Mouse (Mus musculus) embryonic facial prominence, embryonic 15.5 days (tissue): ENCODE measurements around the gene Gpr3. TPM values are rescaled to one million over a fixed set of nuclear protein-coding genes. Genes with fewer than 3 reads are reported as not detected.
A peak's percentile ranks its signal among the peaks of the same experiment; 100 is the strongest.

Experiments used
- ATAC-seq: fragments of 200-750 bp; cut with Nextera tagmentation; 2 replicates; pipeline ENCODE4 v1.8.0; 2017; ENCODE audit warnings: low read depth, moderate TSS enrichment; ENCODE audit not compliant: insufficient number of reproducible peaks, low FRiP score, low TSS enrichment
- H3K27ac ChIP-seq: fragments of 300-500 bp; sonication (generic); replicated peaks from 2 replicates; pipeline ENCODE4 v1.5.1; 2015; ENCODE audit warnings: mild to moderate bottlenecking, inconsistent platforms
- H3K27me3 ChIP-seq: fragments of 300-500 bp; sonication (generic); 2 replicates; pipeline ENCODE4 v1.6.1; 2015; ENCODE audit warnings: inconsistent platforms
- H3K36me3 ChIP-seq: fragments of 300-500 bp; sonication (generic); 2 replicates; pipeline ENCODE4 v1.6.1; 2015; ENCODE audit warnings: mild to moderate bottlenecking, inconsistent platforms
- H3K4me1 ChIP-seq: fragments of 300-500 bp; sonication (generic); 2 replicates; pipeline ENCODE4 v1.6.1; 2015; ENCODE audit warnings: inconsistent platforms
- H3K4me2 ChIP-seq: fragments of 300-500 bp; sonication (generic); replicated peaks from 2 replicates; pipeline ENCODE4 v1.6.1; 2015; ENCODE audit warnings: mild to moderate bottlenecking, inconsistent platforms
- H3K4me3 ChIP-seq: fragments of 300-500 bp; sonication (generic); replicated peaks from 2 replicates; pipeline ENCODE4 v1.5.1; 2015; ENCODE audit warnings: mild to moderate bottlenecking, inconsistent platforms
- H3K9ac ChIP-seq: fragments of 300-500 bp; sonication (generic); 2 replicates; pipeline ENCODE4 v1.6.1; 2015; ENCODE audit warnings: inconsistent platforms
- H3K9me3 ChIP-seq: fragments of 300-500 bp; sonication (generic); replicated peaks from 2 replicates; pipeline ENCODE4 v1.6.1; 2016; ENCODE audit warnings: inconsistent platforms
- WGBS: fragments of 180-500 bp; shearing (Covaris S2); methylation state at CpG from one replicate; pipeline ENCODE4 v1.1.7; 2015; 5-methylcytosine and 5-hydroxymethylcytosine counted together
- polyA plus RNA-seq: library from polyadenylated mRNA; unstranded; fragments of >200 nt; fragmentation: Nextera tagmentation; extraction: Ambion mirVana; gene quantifications from 2 replicates; pipeline ENCODE4 v1.2.1, GENCODE M21; 2015

Gene Gpr3
- polyA plus RNA-seq, 1 experiment from 2014 or later = 0.24 TPM

- Histone ChIP-seq H3K4me3 (no peak overlapping the region), H3K4me1 (peaks cover 29% of the 10 kb centered on the region), H3K4me2 (no peak overlapping the region), H3K36me3 (peaks cover 56% of the 10 kb centered on the region), H3K9ac (no peak overlapping the region), H3K9me3 (no peaks in the 10 kb centered on the region), H3K27ac (peak overlapping the region; percentile 85), H3K27me3 (no peaks in the 10 kb centered on the region)
- no peak for ATAC-seq
- WGBS = 46% methylated on average over 14 of the region's 14 CpGs
Observed at GRCm38 (mm10) chr4:133184031-133184897, 28.1 kb downstream of the Gpr3 start.

- Histone ChIP-seq H3K4me3 (no peak overlapping the region), H3K4me2 (no peak overlapping the region), H3K4me1 (peaks cover 33% of the 10 kb centered on the region), H3K9ac (no peak overlapping the region), H3K27ac (no peak overlapping the region), H3K9me3 (no peaks in the 10 kb centered on the region), H3K36me3 (peaks cover 56% of the 10 kb centered on the region), H3K27me3 (no peaks in the 10 kb centered on the region)
- no peak for ATAC-seq
- 89% methylated on average over 8 of the region's 8 CpGs for WGBS
Observed at GRCm38 (mm10) chr4:133182439-133183033, 29.8 kb downstream of the Gpr3 start.

GRCm38 (mm10) chr4:133179258-133179657, 33.1 kb downstream of the Gpr3 start:
- H3K36me3 ChIP-seq = peaks cover 50% of the 10 kb centered on the region
- H3K4me1 ChIP-seq = peaks cover 35% of the 10 kb centered on the region
- no peak for ATAC-seq
- H3K27ac ChIP-seq = no peak overlapping the region
- WGBS = 96% methylated on average over 7 of the region's 7 CpGs
- H3K4me3 ChIP-seq = no peak overlapping the region
- no peaks in the 10 kb centered on the region for H3K27me3 ChIP-seq
- H3K9ac ChIP-seq = no peak overlapping the region
- H3K9me3 ChIP-seq = no peaks in the 10 kb centered on the region
- H3K4me2 ChIP-seq = no peak overlapping the region

- Histone ChIP-seq H3K4me1 (peaks cover 25% of the 10 kb centered on the region), H3K4me3 (no peak overlapping the region), H3K9me3 (no peaks in the 10 kb centered on the region), H3K36me3 (peaks cover 50% of the 10 kb centered on the region), H3K9ac (no peak overlapping the region), H3K27ac (no peak overlapping the region), H3K27me3 (no peaks in the 10 kb centered on the region), H3K4me2 (no peak overlapping the region)
- WGBS = 76% methylated on average over 5 of the region's 5 CpGs
- no peak for ATAC-seq
Observed at GRCm38 (mm10) chr4:133178305-133178704, 34.0 kb downstream of the Gpr3 start.

GRCm38 (mm10) chr4:133176761-133177403, 35.5 kb downstream of the Gpr3 start:
- H3K9ac ChIP-seq = no peak overlapping the region
- H3K27ac ChIP-seq = peak overlapping the region; percentile 31; the same call in 1 of the 2 replicates
- 69% methylated on average over 18 of the region's 18 CpGs for WGBS

GRCm38 (mm10) chr4:133175998-133176760, 36.2 kb downstream of the Gpr3 start:
- Histone ChIP-seq H3K4me1 (peaks cover 30% of the 10 kb centered on the region; the same call in 1 of the 2 replicates), H3K9ac (no peak overlapping the region), H3K4me3 (no peak overlapping the region), H3K27ac (peak overlapping the region; percentile 31; the same call in 1 of the 2 replicates), H3K9me3 (no peaks in the 10 kb centered on the region), H3K36me3 (peaks cover 46% of the 10 kb centered on the region), H3K4me2 (no peak overlapping the region), H3K27me3 (no peaks in the 10 kb centered on the region)
- 37% methylated on average over 14 of the region's 14 CpGs for WGBS
- ATAC-seq = no peak

More at GRCm38 (mm10) chr4:133176761-133177403, 35.5 kb downstream of the Gpr3 start:
- peaks cover 48% of the 10 kb centered on the region for H3K36me3 ChIP-seq
- ATAC-seq = no peak
- H3K9me3 ChIP-seq = no peaks in the 10 kb centered on the region
- peaks cover 30% of the 10 kb centered on the region; the same call in 1 of the 2 replicates for H3K4me1 ChIP-seq
- H3K4me3 ChIP-seq = no peak overlapping the region
- no peak overlapping the region for H3K4me2 ChIP-seq
- no peaks in the 10 kb centered on the region for H3K27me3 ChIP-seq

GRCm38 (mm10) chr4:133175274-133175673, 37.1 kb downstream of the Gpr3 start:
- WGBS = 78% methylated on average over 7 of the region's 7 CpGs

GRCm38 (mm10) chr4:133174361-133174760, 38.0 kb downstream of the Gpr3 start:
- Histone ChIP-seq H3K27ac (peak overlapping the region; percentile 18), H3K4me1 (peaks cover 40% of the 10 kb centered on the region), H3K9me3 (no peaks in the 10 kb centered on the region), H3K27me3 (no peaks in the 10 kb centered on the region), H3K4me2 (no peak overlapping the region), H3K4me3 (no peak overlapping the region), H3K9ac (no peak overlapping the region), H3K36me3 (peaks cover 32% of the 10 kb centered on the region)
- no peak for ATAC-seq
- WGBS = 52% methylated on average over 4 of the region's 4 CpGs

More at GRCm38 (mm10) chr4:133175274-133175673, 37.1 kb downstream of the Gpr3 start:
- Histone ChIP-seq H3K9me3 (no peaks in the 10 kb centered on the region), H3K9ac (no peak overlapping the region), H3K27me3 (no peaks in the 10 kb centered on the region), H3K4me3 (no peak overlapping the region), H3K36me3 (peaks cover 38% of the 10 kb centered on the region), H3K27ac (0 out of 2 replicates have a peak overlapping the region, but pooled peaks have one; percentile 7), H3K4me2 (no peak overlapping the region), H3K4me1 (peaks cover 33% of the 10 kb centered on the region; the same call in 1 of the 2 replicates)
- no peak for ATAC-seq

- no peak overlapping the region for H3K9ac ChIP-seq
- H3K4me1 ChIP-seq = peaks cover 40% of the 10 kb centered on the region
- H3K4me3 ChIP-seq = no peak overlapping the region
- no peak overlapping the region for H3K4me2 ChIP-seq
- WGBS = 91% methylated on average over 4 of the region's 4 CpGs
- H3K9me3 ChIP-seq = no peaks in the 10 kb centered on the region
- H3K27ac ChIP-seq = no peak overlapping the region
- no peak for ATAC-seq
- H3K27me3 ChIP-seq = no peaks in the 10 kb centered on the region
- H3K36me3 ChIP-seq = peaks cover 14% of the 10 kb centered on the region
Observed at GRCm38 (mm10) chr4:133172451-133172850, 39.9 kb downstream of the Gpr3 start.

- peaks cover 4% of the 10 kb centered on the region; the same call in 1 of the 2 replicates for H3K36me3 ChIP-seq
- no peak overlapping the region for H3K9ac ChIP-seq
- no peak overlapping the region for H3K4me3 ChIP-seq
- peaks cover 25% of the 10 kb centered on the region for H3K4me1 ChIP-seq
- no peaks in the 10 kb centered on the region for H3K27me3 ChIP-seq
- H3K27ac ChIP-seq = no peak overlapping the region
- H3K9me3 ChIP-seq = no peaks in the 10 kb centered on the region
- no peak for ATAC-seq
- no peak overlapping the region for H3K4me2 ChIP-seq
Observed at GRCm38 (mm10) chr4:133170616-133171015, 41.7 kb downstream of the Gpr3 start.
